Mouse (Mus musculus): Measurements from ENCODE around the gene Exoc6.

GRCm38 (mm10) chr19:37528581-37528980 is 21.6 kb upstream of the Exoc6 start:
- TF ChIP-seq CTCF (IDR thresholded peaks at IDR 0.05 in 2 of 3, conservative IDR thresholded peaks at IDR 0.05 in 1 of 3; ENCODE audit: control insufficient read depth in 1 of 3, insufficient read depth in 1 of 3, low read depth in 2 of 3, low read length in 3 of 3, poor library complexity in 1 of 3, severe bottlenecking in 1 of 3), result no peak
- no peak for TF ChIP-seq POLR2A (IDR thresholded peaks at IDR 0.05; ENCODE audit: control insufficient read depth in 1 of 2, insufficient read depth in 1 of 2, low read depth in 1 of 2, low read length in 2 of 2, poor library complexity in 1 of 2)
- TF ChIP-seq NELFE (IDR thresholded peaks at IDR 0.05; ENCODE audit: low read depth, low read length), result no peak
- no peak for TF ChIP-seq MYC (IDR thresholded peaks at IDR 0.05; ENCODE audit: low read depth, low read length)
- 0 out of 2 replicates have a peak, but pooled peaks have one; percentile 59 for TF ChIP-seq TCF12 (IDR thresholded peaks at IDR 0.05; ENCODE audit: low read depth, low read length)
- TF ChIP-seq MAX (IDR thresholded peaks at IDR 0.05; ENCODE audit: low read length), result no peak
- TF ChIP-seq EP300 (IDR thresholded peaks at IDR 0.05; ENCODE audit: low read depth in 1 of 2, low read length in 2 of 2), result peak; percentile 86
- TF ChIP-seq ZC3H11A (IDR thresholded peaks at IDR 0.05; ENCODE audit: low read depth, low read length), result no peak
